ENCODE assay signal across 13 mouse cellular contexts in genomic region chr7:74942917-74943316, GRCm38 (mm10).
A peak's percentile ranks its signal among the peaks of the same experiment; 100 is the strongest.
DNase-seq lines count a peak whose midpoint lies in the region; ATAC-seq and TF ChIP-seq lines count a peak whose summit lies in the region.
"Had no signal": no experiment of that assay in that cellular context is flagged by ENCODE, and none has a peak within 500 bp of the region (broad histone marks: within the 10 kb centered on the region; RNA-seq: fewer than 3 reads in every experiment).

No protein-coding gene starts in this region.

- H3K9ac ChIP-seq in hindbrain, postnatal 0 days (replicated peaks; ENCODE audit: low read length) = no peak overlapping the region
- H3K9ac ChIP-seq: hindbrain, embryonic 14.5 days; kidney, embryonic 15.5 days; liver, embryonic 14.5 days had no signal

- no peaks in the 10 kb centered on the region for H3K27me3 ChIP-seq in hindbrain, postnatal 0 days (ENCODE audit: insufficient read depth, low read length)
- no peaks in the 10 kb centered on the region for H3K27me3 ChIP-seq in hindbrain, embryonic 10.5 days (ENCODE audit: insufficient read depth, poor library complexity, severe bottlenecking)
- H3K27me3 ChIP-seq: kidney, embryonic 15.5 days had no signal

- no peaks in the 10 kb centered on the region for H3K36me3 ChIP-seq in hindbrain, postnatal 0 days (ENCODE audit: insufficient read depth, low read length)
- H3K36me3 ChIP-seq in hindbrain, embryonic 10.5 days = no peaks in the 10 kb centered on the region
- H3K36me3 ChIP-seq: kidney, embryonic 15.5 days had no signal

- WGBS in hindbrain, postnatal 0 days = 56% methylated on average over 4 of the region's 4 CpGs
- 89% methylated on average over 4 of the region's 4 CpGs for WGBS in hindbrain, embryonic 10.5 days

- TF ChIP-seq CTCF in hindbrain, postnatal 0 days (IDR thresholded peaks at IDR 0.05; ENCODE audit: low read depth) = no peak

- no peaks in the 10 kb centered on the region for H3K9me3 ChIP-seq in hindbrain, postnatal 0 days (ENCODE audit: low read length)
- no peaks in the 10 kb centered on the region for H3K9me3 ChIP-seq in hindbrain, embryonic 10.5 days
- H3K9me3 ChIP-seq: kidney, embryonic 15.5 days had no signal

- no peak overlapping the region for H3K4me2 ChIP-seq in hindbrain, postnatal 0 days (ENCODE audit: low read depth, low read length)
- H3K4me2 ChIP-seq: heart, embryonic 11.5 days; hindbrain, embryonic 14.5 days; kidney, embryonic 15.5 days had no signal

- intact Hi-C loops in left cerebral cortex, postnatal 25 days (cut with DNase I) = loop anchor here (2.0 to 5.0 kb wide), 2 partner anchors 66 to 138 kb away; no protein-coding TSS in a partner anchor

- H3K27ac ChIP-seq in hindbrain, postnatal 0 days = no peak overlapping the region
- H3K27ac ChIP-seq in hindbrain, embryonic 10.5 days = no peak overlapping the region
- H3K27ac ChIP-seq: hindbrain, embryonic 14.5 days; kidney, embryonic 15.5 days; liver, embryonic 14.5 days had no signal

- peak; percentile 28 for DNase-seq in hindbrain, postnatal 0 days (ENCODE audit: low spot score)
- no peak for DNase-seq in hindbrain, embryonic 10.5 days (ENCODE audit: low spot score)
- peak; percentile 80 for DNase-seq in brain, adult 2 months (ENCODE audit: low read depth, low spot score)
- peak; percentile 17 to 57 for DNase-seq in frontal cortex, adult 2 months (ENCODE audit: extremely low spot score in 1 of 2, low spot score in 1 of 2)
- peak; percentile 45 to 82 for DNase-seq in left cerebral cortex, postnatal 25 days (ENCODE audit: low spot score in 2 of 2)
- no peak for DNase-seq in thymus, postnatal 36 days
- DNase-seq in adrenal gland, postnatal 14 days = no peak
- DNase-seq: adrenal gland, postnatal 25 days; thymus, postnatal 14 days had no signal

- no peak for ATAC-seq in hindbrain, postnatal 0 days

- H3K4me1 ChIP-seq in hindbrain, postnatal 0 days (ENCODE audit: insufficient read depth, low read length) = no peaks in the 10 kb centered on the region
- H3K4me1 ChIP-seq in hindbrain, embryonic 10.5 days (replicated peaks) = no peaks in the 10 kb centered on the region
- H3K4me1 ChIP-seq: kidney, embryonic 15.5 days had no signal

- H3K4me3 ChIP-seq in hindbrain, postnatal 0 days (ENCODE audit: low read length) = no peak overlapping the region
- H3K4me3 ChIP-seq in hindbrain, embryonic 10.5 days = no peak overlapping the region
- H3K4me3 ChIP-seq: kidney, embryonic 15.5 days had no signal

Comparison
In these comparisons a context has a peak if more than half of its experiments do, and no peak if none do; other contexts are left out.
1. DNase-seq: peak in hindbrain, postnatal 0 days (single experiment), brain, adult 2 months (single experiment), frontal cortex, adult 2 months (2 of 2) and left cerebral cortex, postnatal 25 days (2 of 2); none in hindbrain, embryonic 10.5 days (single experiment), thymus, postnatal 36 days (0 of 2) and adrenal gland, postnatal 14 days (single experiment).